In genomic region chrX:36874704-36875128, GRCm38 (mm10) we compare ENCODE assay signal across 8 mouse cellular contexts. TPM values are rescaled to one million over a fixed set of nuclear protein-coding genes. Genes with fewer than 3 reads are reported as not detected.
A peak's percentile ranks its signal among the peaks of the same experiment; 100 is the strongest.
DNase-seq lines count a peak whose midpoint lies in the region; ATAC-seq lines count a peak whose summit lies in the region.

No protein-coding gene starts in this region.

- H3K27ac ChIP-seq in forebrain, embryonic 16.5 days (ENCODE audit: low read length): peak overlapping the region; percentile 51
- peak overlapping the region; percentile 41; the same call in 1 of the 2 replicates for H3K27ac ChIP-seq in liver, embryonic 11.5 days (ENCODE audit: low read depth, low read length)
- peak overlapping the region; percentile 77 for H3K27ac ChIP-seq in neural tube, embryonic 15.5 days (replicated peaks)

- peaks cover 5% of the 10 kb centered on the region for H3K4me1 ChIP-seq in forebrain, embryonic 16.5 days (replicated peaks; ENCODE audit: control insufficient read depth, insufficient read depth, low read length)
- no peaks in the 10 kb centered on the region for H3K4me1 ChIP-seq in liver, embryonic 11.5 days (replicated peaks; ENCODE audit: control insufficient read depth, insufficient read depth, low read length)
- peaks cover 7% of the 10 kb centered on the region; the same call in 1 of the 2 replicates for H3K4me1 ChIP-seq in neural tube, embryonic 15.5 days

- H3K9me3 ChIP-seq in forebrain, embryonic 16.5 days (ENCODE audit: control insufficient read depth, low read length): no peaks in the 10 kb centered on the region; the same call in 1 of the 2 replicates
- no peaks in the 10 kb centered on the region for H3K9me3 ChIP-seq in liver, embryonic 11.5 days (ENCODE audit: control insufficient read depth, low read length)
- no peaks in the 10 kb centered on the region for H3K9me3 ChIP-seq in neural tube, embryonic 15.5 days (replicated peaks)

- peak overlapping the region; percentile 58 for H3K4me2 ChIP-seq in forebrain, embryonic 16.5 days (ENCODE audit: low read length)
- peak overlapping the region; percentile 73 for H3K4me2 ChIP-seq in liver, embryonic 11.5 days
- peak overlapping the region; percentile 58 for H3K4me2 ChIP-seq in neural tube, embryonic 15.5 days

- peak; percentile 60 for ATAC-seq in forebrain, embryonic 16.5 days
- ATAC-seq in liver, embryonic 11.5 days (replicated peaks; ENCODE audit: low FRiP score): peak; percentile 50
- peak; percentile 68 for ATAC-seq in neural tube, embryonic 15.5 days (ENCODE audit: low FRiP score)

- 12% methylated on average over 33 of the region's 36 CpGs for WGBS in forebrain, embryonic 16.5 days
- 11% methylated on average over 36 of the region's 36 CpGs for WGBS in liver, embryonic 11.5 days
- WGBS in neural tube, embryonic 15.5 days: 30% methylated on average over 33 of the region's 36 CpGs

- H3K36me3 ChIP-seq in forebrain, embryonic 16.5 days (ENCODE audit: control insufficient read depth, insufficient read depth): no peaks in the 10 kb centered on the region
- no peaks in the 10 kb centered on the region for H3K36me3 ChIP-seq in liver, embryonic 11.5 days (ENCODE audit: control insufficient read depth, insufficient read depth, low read length)
- H3K36me3 ChIP-seq in neural tube, embryonic 15.5 days: 0 out of 2 replicates have a peak, but pooled peaks cover 4% of the 10 kb centered on the region

- no peaks in the 10 kb centered on the region for H3K27me3 ChIP-seq in forebrain, embryonic 16.5 days (replicated peaks; ENCODE audit: control insufficient read depth, insufficient read depth, low read length)
- H3K27me3 ChIP-seq in liver, embryonic 11.5 days (replicated peaks; ENCODE audit: control insufficient read depth, insufficient read depth, low read length): no peaks in the 10 kb centered on the region
- H3K27me3 ChIP-seq in neural tube, embryonic 15.5 days (replicated peaks): no peaks in the 10 kb centered on the region

- DNase-seq in adrenal gland, postnatal 36 days: peak; percentile 10 to 27
- no peak for DNase-seq in adrenal gland, adult 18-20 months (ENCODE audit: low spot score in 2 of 2)
- peak; percentile 18 for DNase-seq in right cerebral cortex, postnatal 25 days
- DNase-seq in right cerebral cortex, adult 18-20 months: no peak
- DNase-seq in liver, embryonic 11.5 days (ENCODE audit: low spot score): no peak
- no peak for DNase-seq in frontal cortex, postnatal 14 days (ENCODE audit: low spot score in 2 of 2)

- peak overlapping the region; percentile 71 for H3K4me3 ChIP-seq in forebrain, embryonic 16.5 days (replicated peaks; ENCODE audit: low read length)
- peak overlapping the region; percentile 76 for H3K4me3 ChIP-seq in liver, embryonic 11.5 days (ENCODE audit: low read depth, low read length)
- peak overlapping the region; percentile 57 for H3K4me3 ChIP-seq in neural tube, embryonic 15.5 days (replicated peaks)

- H3K9ac ChIP-seq in forebrain, embryonic 16.5 days (replicated peaks; ENCODE audit: low read depth, low read length): peak overlapping the region; percentile 69
- peak overlapping the region; percentile 81 for H3K9ac ChIP-seq in liver, embryonic 11.5 days (ENCODE audit: low read depth, low read length)
- peak overlapping the region; percentile 68 for H3K9ac ChIP-seq in neural tube, embryonic 15.5 days (replicated peaks)

RNA-seq across cellular contexts. Expression of gene C330007P06Rik, which starts 0.8 kb away (rescaled TPM):
- 10 to 100 TPM; 50.3 to 51.5 TPM for total RNA-seq in adrenal gland, postnatal 36 days (2021)
- total RNA-seq in adrenal gland, adult 18-20 months (2021): 10 to 100 TPM; 48.6 to 50.9 TPM
- polyA plus RNA-seq in forebrain, embryonic 16.5 days (2015; fragmentation: Nextera tagmentation; extraction: Ambion mirVana): 25.2 and 30.8 TPM in 2 replicates
- 32.2 and 34.1 TPM in 2 replicates for polyA plus RNA-seq in liver, embryonic 11.5 days (2014; fragmentation: Nextera tagmentation; extraction: Ambion mirVana)
- polyA plus RNA-seq in neural tube, embryonic 15.5 days (2015; fragmentation: Nextera tagmentation; extraction: Ambion mirVana): 24.2 and 27.6 TPM in 2 replicates

RNA-seq across cellular contexts. Expression of gene Ube2a, which starts 1.0 kb away (rescaled TPM):
- total RNA-seq in adrenal gland, postnatal 36 days (2021): 10 to 100 TPM; 63.2 to 66.3 TPM
- 10 to 100 TPM; 57.3 to 74.1 TPM for total RNA-seq in adrenal gland, adult 18-20 months (2021)
- polyA plus RNA-seq in forebrain, embryonic 16.5 days (2015; fragmentation: Nextera tagmentation; extraction: Ambion mirVana): 109 and 112 TPM in 2 replicates
- 106 and 117 TPM in 2 replicates for polyA plus RNA-seq in liver, embryonic 11.5 days (2014; fragmentation: Nextera tagmentation; extraction: Ambion mirVana)
- polyA plus RNA-seq in neural tube, embryonic 15.5 days (2015; fragmentation: Nextera tagmentation; extraction: Ambion mirVana): 115 and 117 TPM in 2 replicates

RNA-seq across cellular contexts. Expression of gene Nkrf, which starts 28.0 kb away (rescaled TPM):
- 10 to 100 TPM; 10.6 to 14.6 TPM for total RNA-seq in adrenal gland, postnatal 36 days (2021)
- 10 to 100 TPM; 11.8 to 13.4 TPM for total RNA-seq in adrenal gland, adult 18-20 months (2021)
- polyA plus RNA-seq in forebrain, embryonic 16.5 days (2015; fragmentation: Nextera tagmentation; extraction: Ambion mirVana): 13.9 and 15.3 TPM in 2 replicates
- 2.7 and 4.3 TPM in 2 replicates for polyA plus RNA-seq in liver, embryonic 11.5 days (2014; fragmentation: Nextera tagmentation; extraction: Ambion mirVana)
- 18.3 and 19.5 TPM in 2 replicates for polyA plus RNA-seq in neural tube, embryonic 15.5 days (2015; fragmentation: Nextera tagmentation; extraction: Ambion mirVana)

Comparison
In these comparisons a context has a peak if more than half of its experiments do, and no peak if none do; other contexts are left out.
1. DNase-seq: peak in adrenal gland, postnatal 36 days (2 of 2) and right cerebral cortex, postnatal 25 days (single experiment); none in adrenal gland, adult 18-20 months (0 of 2), right cerebral cortex, adult 18-20 months (single experiment), liver, embryonic 11.5 days (single experiment) and frontal cortex, postnatal 14 days (0 of 2).
2. Peak in every context shown above with its lines, with median percentiles within 50 percentile points of each other: ATAC-seq, H3K27ac ChIP-seq, H3K4me2 ChIP-seq, H3K4me3 ChIP-seq and H3K9ac ChIP-seq.